Mouse (Mus musculus): Measurements from ENCODE around the gene Fam53b.

The Fam53b gene

DNA sequence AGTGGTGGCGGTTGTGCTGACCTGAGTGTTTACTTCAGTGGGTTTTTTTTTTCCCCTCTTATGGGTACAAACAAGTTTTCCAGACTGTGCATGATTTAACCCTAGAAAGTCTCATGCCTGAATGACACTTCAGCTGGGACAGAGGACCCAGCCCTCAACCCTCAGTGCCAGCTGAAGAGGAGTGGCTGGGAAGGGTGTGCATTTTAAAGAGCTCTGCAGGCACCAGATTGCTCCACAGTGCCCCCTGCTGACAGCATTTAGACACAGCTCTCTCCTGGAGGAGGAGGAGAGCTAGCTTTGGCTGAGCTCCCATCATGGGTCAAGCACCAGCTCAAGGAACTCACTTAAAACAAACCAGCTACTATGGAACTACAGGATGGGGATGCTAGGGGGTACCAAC is 2.8 kb downstream of the Fam53b start:
- DNase-seq (ENCODE audit: inconsistent ontology term), result peak; percentile 71

DNA sequence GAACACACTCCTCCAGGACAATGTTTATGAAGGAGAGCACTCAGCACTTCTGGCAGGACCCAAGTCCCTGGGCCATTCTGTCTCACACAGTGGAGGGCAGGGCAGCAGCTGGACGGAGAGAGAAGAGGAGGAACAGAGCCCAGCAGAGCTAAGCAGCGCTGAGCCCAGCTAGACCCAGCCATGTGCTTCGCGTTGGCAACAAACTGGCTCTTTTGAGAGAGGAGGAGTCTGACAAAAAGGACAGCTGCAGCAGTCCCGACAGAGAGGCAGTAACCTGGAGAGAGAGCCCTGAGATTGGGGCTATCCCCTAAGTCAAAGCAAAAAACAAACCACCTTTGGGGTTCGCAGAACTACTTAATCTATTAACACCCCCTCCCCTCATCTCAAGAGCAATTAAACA is 3.3 kb downstream of the Fam53b start:
- DNase-seq (ENCODE audit: inconsistent ontology term), result peak; percentile 37

DNA sequence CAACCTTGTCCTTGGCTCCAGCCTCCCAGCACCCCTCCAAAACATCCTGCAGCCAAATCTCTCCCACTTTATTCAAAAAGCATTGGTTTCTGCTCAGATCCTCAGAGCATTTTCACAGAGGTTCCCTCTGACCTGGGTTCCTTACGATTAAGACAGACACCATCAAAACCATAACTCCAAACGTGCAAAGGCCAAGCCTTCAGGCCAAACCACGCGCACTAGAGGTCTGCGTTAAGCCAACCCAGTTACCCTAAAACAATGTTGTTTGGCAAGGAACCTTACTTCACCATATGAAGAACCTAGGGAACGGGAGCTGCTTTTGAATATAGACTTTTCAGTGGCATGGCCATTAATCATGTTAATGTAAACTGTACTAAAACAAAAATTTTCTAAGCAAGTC is 4.0 kb downstream of the Fam53b start:
- DNase-seq (ENCODE audit: inconsistent ontology term), result no peak

DNA sequence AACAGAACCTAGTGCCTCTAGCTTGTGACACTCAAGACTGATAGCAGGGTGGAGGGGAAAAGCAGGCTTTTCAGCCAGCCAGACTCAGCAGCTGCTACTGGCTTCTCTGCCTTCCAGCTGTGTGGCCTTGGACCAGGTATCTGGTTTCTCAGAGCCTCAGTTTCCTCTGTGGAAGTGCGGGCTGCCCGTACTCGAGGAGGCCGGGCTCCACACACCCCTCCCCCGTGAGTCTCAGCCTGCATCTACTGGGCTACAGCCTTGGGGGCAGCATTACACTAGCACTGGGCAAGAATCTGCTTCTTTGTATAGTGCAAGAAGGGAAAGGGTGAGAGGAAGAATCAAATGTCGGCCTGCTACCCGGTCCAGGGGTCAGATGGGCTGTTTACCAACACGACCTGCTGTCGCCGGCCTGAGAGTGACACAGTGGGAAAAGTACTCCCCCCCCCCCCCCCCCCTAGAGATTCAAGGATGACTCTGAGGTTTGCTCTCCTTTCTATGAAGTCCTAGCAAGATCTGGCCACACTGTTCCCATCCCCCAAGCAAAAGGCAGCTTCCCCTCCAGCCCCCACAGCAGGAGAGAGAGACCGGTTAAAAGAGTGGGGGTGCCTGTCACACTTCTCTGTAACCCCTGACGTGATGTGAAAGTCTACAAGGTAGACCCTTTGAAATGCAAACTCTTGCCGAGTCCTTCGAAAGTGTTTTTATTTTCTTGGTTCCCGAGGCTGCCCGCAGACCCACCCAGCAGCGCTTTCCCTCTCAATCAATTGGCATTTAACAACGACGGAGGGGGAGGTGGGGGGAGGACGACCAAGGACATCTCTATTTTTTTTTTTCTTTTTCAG is 4.6 kb downstream of the Fam53b start:
- peak; percentile 21 for DNase-seq (ENCODE audit: inconsistent ontology term)

DNA sequence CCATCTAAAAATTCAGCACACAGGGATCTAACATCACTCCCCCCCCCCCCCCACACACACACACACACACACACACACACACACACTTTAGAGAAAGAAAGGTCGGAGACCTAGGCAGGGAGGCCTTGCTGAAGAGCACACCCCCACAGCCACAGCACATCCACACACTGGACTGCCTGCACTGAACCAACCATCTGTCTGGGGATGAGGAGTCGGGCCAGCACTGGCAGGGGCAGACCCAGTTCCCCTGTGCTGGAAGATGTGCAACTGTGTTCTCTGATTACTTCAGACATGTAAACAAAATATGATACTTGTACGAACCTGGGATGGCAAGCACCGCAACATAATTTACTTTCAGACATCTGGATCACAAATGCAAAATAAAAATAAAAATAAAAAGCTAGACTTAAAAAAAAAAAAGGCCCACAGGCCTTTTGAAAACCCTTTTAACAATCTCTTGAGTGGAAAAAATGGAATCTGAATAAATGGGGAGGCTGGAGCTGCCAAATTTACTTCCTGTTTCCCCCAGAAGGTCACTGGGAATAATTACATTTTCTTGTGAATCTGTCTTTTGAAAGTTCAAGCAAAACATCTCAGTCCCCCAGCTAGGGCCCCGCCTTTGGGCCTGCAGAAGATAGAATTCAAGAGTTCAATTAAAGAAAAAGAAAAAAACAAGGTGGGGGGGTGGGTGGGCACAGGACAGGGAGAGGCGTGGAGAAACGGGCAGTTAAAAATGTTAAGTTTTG is 5.5 kb downstream of the Fam53b start:
- DNase-seq (ENCODE audit: inconsistent ontology term), result no peak

DNA sequence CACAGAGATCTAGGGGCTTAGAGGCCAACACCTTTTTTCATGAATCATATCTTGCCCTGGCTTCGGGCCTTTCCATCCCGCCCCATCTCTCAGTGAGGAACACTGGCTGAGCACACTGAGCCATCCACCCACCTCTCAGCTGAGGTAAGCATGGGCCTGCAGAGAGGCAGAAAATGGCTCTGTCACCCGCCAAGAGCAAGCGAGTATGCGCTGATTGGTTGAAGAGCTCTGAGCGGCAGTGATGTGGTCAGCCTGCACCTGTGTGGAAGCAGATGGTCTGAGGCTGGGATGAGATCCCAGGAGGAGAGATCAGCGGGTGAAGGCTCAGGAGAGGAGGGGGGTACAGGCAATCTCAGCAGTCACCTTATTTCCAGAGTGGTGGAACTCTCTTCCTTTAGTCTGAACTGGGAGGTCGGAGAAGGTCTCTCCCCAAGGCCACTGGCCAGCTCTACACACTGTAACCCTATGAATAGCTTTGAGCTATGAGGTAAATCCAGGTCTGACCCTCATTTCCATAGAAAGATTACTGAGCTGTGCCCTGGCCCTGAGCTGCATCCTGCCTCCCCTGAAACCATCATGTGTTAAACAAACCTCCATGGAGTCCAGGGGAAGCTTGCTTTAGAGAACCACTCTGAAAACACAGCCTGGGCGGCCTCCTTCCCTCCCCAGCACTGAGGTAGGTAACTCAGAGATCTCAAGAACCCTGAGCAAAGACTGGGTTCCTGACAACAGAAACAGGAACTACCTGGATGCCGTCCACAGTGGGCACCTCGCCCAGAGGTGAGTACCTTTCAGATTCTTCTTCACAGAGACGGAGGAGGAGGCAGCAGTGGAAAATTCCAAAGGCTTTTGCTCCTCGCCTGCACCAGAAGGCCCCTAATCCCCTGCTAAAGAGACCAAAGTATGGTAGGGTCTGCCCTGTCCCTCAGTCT is 6.5 kb downstream of the Fam53b start:
- DNase-seq (ENCODE audit: inconsistent ontology term), result no peak

DNA sequence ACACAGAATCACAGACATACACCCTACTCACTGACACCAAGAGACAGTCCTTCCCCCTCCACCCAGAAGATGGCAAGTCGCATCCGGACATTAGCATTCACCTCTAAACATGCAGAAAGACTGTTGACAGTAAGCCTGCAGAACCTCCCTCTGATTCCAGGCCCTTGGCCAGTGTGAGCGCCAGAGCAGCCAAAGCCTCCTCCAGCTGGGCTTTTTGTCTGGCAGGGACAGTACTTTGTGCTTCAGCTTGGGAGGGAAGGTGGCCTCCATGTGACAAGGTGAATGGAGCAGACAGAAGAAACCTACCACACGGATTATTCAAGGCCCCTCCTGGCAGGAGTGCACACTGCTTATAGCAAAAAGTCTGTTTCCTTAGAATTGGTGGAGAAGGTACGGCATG is 7.4 kb downstream of the Fam53b start:
- no peak for DNase-seq (ENCODE audit: inconsistent ontology term)

DNA sequence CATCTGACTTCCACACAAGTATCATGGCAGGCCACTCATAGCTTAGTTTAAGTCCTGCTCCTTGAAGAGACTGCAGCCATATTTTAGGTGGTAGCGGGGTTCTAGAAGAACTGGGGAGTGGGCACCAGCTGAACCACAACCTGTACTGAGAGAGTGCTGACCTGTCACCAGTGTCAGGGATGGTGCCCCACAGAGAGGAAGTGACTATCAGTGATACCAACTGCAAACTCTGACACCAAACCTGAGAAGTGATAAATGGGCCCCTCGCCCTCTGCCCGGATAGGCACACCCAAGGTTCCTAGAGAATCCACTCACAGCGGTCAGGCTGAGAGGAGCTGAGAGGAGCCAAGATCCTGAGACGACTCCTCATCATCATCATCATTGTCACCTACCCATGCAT is 8.7 kb downstream of the Fam53b start:
- no peak for DNase-seq (ENCODE audit: inconsistent ontology term)

DNA sequence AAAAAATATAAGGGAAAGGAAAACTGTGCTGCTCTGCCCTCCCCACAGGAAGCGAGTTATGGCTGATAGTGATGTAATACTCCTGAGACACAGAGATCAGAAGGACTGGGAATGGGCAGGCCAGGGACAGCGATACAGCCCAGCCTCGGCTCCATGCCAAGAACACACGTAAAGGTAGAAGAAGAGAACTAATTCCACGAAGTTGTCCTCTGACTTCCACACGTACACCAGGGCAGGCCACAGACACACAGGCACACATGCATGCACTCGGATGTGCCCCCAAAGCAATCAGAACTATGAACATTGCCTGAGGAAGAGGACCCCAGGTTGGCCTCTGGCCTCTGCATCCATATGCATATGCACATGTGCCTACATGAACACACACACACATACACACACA is 9.2 kb downstream of the Fam53b start:
- no peak for DNase-seq (ENCODE audit: inconsistent ontology term)

DNA sequence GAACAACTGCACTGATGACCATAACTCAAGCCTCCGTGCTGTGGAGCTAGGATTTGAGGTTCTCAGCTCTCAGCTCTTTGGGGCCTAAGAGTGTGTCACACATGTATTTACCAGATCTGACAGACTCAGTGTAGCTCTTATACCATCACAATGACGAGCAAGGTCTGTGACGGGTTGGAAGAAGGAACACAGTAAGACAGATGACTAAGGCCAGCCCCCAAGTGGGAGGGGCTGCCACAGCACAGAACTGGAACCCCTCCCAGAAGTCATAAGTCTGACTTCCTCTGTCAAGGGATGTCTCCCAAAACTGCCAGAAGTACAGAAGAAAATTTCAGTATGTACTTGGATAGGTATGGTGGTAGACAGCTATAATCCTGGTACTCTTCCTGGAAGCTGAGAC is 9.7 kb downstream of the Fam53b start:
- DNase-seq (ENCODE audit: inconsistent ontology term), result no peak

DNA sequence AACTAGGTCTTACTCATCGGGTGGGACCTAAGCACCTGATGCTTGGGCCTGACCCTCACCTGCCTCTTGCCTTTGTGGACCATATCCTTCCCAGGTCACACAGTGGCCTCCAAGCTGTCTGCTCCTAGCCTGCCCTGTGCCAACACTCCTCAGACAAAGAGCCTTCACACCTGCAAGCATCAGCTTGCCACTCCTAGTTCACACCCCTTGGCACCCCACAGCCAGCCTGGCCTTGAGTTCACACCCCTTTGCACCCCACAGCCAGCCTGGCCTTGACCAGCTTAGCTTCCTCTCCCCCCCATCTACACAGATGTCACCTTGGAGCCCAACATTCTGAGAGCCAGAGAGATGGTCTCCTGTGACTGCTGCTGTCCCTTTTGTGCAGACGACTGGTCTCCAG is 10.3 kb downstream of the Fam53b start:
- DNase-seq (ENCODE audit: inconsistent ontology term), result no peak

DNA sequence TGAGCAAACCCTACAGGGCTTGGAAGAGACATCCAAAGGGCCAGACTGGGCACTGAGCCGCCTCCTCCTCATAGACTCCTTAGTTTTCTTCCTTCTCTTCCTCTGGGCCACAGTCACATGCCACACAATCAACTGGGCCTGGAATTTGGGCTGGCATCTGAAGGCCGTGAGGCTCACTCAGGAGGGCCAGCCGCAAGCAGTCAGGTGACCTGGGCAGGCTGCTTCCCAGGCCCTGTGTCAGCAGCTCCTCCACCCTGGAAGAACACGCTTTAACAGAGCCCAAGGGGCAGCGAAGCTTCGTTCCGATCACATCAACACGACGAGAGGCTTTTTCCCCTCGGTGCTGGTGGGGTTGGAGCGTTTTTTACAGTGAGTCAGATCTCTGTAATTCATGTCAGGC is 11.0 kb downstream of the Fam53b start:
- no peak for DNase-seq (ENCODE audit: inconsistent ontology term)

DNA sequence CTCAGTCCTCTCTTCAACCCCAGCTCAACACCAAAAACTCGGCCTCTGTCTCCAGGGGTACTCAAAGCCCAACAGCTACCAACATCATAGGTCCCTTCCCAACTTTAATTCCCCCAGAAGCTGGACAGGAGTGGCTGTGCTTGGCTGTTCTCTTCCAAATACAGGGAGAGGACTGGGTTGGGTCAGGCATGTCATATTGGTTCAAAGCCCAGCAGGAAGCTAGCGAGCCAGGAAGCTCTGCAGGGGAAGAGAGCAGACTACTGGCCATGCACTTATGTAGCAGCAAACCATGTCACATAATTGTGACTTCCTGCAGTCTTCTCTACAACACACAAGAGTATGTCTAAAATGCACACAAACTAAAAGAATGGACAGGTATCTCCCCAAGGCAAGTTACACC is 11.6 kb downstream of the Fam53b start:
- no peak for DNase-seq (ENCODE audit: inconsistent ontology term)

DNA sequence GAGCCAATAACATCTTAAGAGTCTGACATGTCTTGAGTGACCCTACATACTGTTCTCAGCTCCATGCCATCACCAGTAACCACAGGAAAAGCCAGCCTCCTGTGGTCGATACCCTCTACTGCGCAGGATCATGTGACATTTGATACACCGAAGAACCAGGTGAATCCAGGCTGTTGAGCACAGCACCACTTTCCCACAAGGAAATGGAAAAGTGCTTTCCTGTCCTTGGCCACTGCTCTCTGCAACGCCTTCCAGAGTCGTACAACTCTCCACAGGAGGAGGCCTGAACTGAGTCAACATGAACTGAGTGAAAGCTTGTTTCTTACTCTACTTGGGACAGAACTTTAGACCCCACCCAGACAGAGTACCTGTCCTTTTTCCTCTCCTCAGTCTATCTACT is 12.2 kb downstream of the Fam53b start:
- no peak for DNase-seq (ENCODE audit: inconsistent ontology term)

DNA sequence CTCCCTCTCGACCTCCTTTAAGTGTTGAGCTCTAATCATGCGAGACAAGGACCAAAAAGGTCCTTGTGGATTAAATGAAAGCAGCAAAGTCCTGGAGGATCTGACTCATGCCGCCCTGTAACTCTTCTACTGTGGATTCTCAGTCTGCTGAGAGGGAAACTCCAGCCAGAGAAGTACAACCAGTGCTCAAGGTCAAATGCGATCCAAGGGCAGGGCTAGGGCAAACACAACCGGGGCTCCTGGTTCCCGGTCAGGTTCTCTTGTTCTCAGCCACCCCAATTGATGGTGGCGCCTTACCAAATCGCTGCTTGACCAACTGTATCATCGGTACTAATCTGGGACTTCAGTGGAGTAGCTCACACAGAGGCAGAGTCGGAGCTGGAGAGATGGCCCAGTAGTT is 12.8 kb downstream of the Fam53b start:
- DNase-seq (ENCODE audit: inconsistent ontology term), result no peak

DNA sequence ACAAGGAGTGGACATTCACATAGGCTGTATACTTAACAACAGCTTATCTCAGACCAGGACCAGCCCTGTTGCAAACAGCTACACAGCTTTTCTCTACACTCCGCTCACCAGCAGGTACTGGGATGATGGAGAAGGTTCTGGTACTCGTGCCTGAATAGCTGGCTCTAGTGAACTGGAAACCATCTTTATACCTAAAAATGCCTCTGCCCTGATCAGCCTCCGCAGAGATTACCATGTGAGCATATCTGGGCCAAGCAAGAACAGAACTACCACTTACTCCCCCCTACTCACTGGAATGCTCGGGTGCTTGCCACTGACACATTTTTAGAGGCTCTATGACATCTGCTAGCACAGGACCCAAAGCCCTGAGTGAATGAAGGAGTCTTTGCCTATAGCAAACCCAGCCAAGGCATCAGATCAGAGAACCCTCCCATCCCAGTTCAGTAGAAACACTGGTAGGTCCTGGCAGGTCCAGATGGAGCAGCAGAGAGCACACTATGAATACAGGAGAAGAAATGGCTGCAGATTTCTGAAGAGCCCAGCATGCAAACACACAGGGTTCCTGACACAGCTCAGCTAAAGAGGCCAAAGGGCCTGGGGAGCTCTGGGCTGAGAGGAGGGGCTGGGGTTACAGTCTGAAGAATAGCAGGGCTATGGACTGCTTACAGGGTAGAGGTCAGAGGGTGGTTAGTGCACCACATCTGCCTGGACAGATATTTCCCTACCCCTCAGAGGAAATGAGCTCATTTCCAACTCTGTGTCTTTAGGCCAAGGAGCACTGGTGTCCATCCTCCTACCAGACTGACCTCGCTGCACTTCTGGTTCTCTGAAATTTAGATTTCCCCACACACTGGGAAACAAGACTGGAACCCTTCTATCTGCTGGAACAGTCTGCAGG is 14.3 kb downstream of the Fam53b start:
- no peak for DNase-seq (ENCODE audit: inconsistent ontology term)

DNA sequence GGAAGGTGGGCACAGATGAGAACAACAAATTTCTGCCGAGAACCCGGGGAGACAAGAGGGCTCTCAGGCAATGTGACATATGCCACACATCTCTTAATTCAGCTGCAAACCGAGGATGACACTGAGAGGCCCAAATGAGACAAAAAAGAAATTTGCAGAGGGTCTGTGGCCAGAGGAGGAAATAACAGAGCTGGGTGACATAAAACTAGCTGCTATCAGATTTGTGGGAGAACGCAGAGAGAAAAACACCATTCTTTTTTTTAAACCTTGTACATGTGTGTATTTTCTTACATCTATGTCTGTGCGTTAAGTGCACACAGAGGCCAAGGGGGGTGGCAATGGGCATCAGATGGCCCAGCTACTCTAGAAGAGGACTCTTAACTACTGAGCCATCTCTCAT is 18.5 kb downstream of the Fam53b start:
- no peak for DNase-seq (ENCODE audit: inconsistent ontology term)

DNA sequence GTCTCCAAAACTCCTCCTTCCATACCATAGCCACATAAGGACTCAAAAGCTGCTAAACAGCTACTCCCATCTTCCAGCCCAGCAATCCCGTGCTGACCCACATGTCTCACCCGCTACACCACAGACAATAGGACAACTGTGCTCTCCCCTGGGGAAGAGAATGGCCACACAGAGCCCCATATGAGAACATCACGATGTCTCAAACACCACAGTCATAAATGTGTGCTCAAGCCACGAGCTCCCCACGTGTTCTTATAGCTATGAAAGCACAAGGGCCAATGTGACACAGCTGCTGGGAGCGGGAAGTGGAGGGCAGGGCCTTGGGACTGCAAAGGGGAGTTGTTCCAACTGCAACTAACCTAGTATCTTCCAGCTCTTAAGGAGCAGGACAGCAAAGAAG is 20.2 kb downstream of the Fam53b start:
- peak; percentile 42 for DNase-seq (ENCODE audit: inconsistent ontology term)

DNA sequence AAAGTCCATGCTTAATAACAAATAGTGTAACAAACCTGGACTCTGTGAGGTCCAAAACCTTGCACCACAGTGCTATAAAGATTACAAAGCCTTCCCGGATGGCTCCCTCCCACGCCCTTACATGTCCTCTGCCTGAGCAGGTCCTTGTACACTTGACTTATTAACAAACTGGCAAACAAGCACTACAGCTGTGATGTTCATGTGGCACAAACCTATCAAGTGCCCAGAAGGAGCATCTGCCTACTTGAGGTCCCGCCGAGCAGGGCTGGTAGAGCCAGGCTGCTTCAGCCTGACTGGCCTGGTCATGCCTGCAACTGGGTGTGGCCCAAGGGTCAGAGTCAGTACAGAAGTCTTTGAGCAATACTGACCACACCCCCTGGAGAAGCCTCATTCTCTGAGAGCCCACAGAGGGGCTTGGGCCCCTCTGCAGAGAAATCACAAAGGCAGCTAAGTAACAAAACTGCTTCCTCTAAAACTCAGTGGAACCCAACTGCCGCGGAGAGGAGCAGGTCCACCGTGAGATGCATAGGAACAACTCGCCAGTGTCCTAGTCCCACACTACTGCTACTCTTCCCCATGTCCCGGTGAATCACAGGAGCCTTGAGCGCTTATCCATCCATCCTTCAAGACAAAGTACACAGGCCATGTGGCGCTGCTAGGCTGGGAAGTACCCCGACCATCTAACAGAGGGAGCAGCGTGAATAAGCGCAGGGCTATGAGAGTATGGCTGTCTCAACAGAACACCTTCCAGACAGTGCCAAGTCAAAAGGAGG is 23.1 kb downstream of the Fam53b start:
- no peak for DNase-seq (ENCODE audit: inconsistent ontology term)

DNA sequence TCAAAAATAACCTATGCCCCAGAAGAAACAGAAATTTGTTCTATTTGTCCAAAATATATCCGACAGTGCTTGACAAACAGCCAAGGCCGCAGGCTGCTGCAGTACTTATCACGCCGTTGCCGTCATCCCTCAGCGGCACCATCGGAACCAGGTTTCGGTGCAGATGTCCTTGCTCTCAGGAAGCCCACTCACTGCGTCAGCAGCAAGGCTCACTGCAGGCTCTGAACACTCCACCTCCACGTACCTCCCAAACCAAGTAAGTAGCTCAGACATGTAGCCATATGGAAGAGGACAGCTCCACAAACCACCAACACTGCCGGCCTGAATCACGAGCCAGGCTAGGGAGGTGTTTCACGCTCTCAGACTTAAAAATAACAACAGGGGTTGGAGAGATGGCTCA is 24.9 kb downstream of the Fam53b start:
- DNase-seq (ENCODE audit: inconsistent ontology term), result no peak
